Mouse (Mus musculus): ENCODE measurements around the gene Catsperd. TPM values are rescaled to one million over a fixed set of nuclear protein-coding genes. Genes with fewer than 3 reads are reported as not detected.

Gene Catsperd
- polyA plus RNA-seq, 1 experiment from 2014 or later = 0.31 TPM

- peaks cover 96% of the 10 kb centered on the region for H3K36me3 ChIP-seq (ENCODE audit: control insufficient read depth, insufficient read depth, low read length)
- H3K27ac ChIP-seq (replicated peaks; ENCODE audit: low read depth, low read length) = no peak overlapping the region
- ATAC-seq (ENCODE audit: low read depth) = peak; percentile 86
- no peaks in the 10 kb centered on the region for H3K27me3 ChIP-seq (replicated peaks; ENCODE audit: control insufficient read depth, insufficient read depth, low read length)
- H3K4me1 ChIP-seq (ENCODE audit: control insufficient read depth, insufficient read depth, low read length) = no peaks in the 10 kb centered on the region
- 84% methylated on average over 8 of the region's 8 CpGs for WGBS
- H3K4me2 ChIP-seq (ENCODE audit: low read depth, low read length) = no peak overlapping the region
- no peaks in the 10 kb centered on the region for H3K9me3 ChIP-seq (ENCODE audit: control insufficient read depth, low read length)
- no peak overlapping the region for H3K9ac ChIP-seq (ENCODE audit: low read depth, low read length)
- no peak overlapping the region for H3K4me3 ChIP-seq (ENCODE audit: low read depth, low read length)
- DNase-seq (ENCODE audit: low spot score) = peak; percentile 82
These were observed 34.2 kb upstream of the Catsperd start for GRCm38 (mm10) chr17:56593527-56594271.

GRCm38 (mm10) chr17:56603186-56604069 is 24.5 kb upstream of the Catsperd start:
- WGBS = 94% methylated on average over 28 of the region's 28 CpGs
- H3K36me3 ChIP-seq (ENCODE audit: control insufficient read depth, insufficient read depth, low read length) = peaks cover 81% of the 10 kb centered on the region

GRCm38 (mm10) chr17:56604070-56604380 is 23.9 kb upstream of the Catsperd start:
- no peaks in the 10 kb centered on the region for H3K9me3 ChIP-seq (ENCODE audit: control insufficient read depth, low read length)
- peaks cover 81% of the 10 kb centered on the region for H3K36me3 ChIP-seq (ENCODE audit: control insufficient read depth, insufficient read depth, low read length)
- H3K4me2 ChIP-seq (ENCODE audit: low read depth, low read length) = no peak overlapping the region
- H3K4me1 ChIP-seq (ENCODE audit: control insufficient read depth, insufficient read depth, low read length) = peaks cover 8% of the 10 kb centered on the region; the same call in 1 of the 2 replicates
- H3K27ac ChIP-seq (replicated peaks; ENCODE audit: low read depth, low read length) = no peak overlapping the region
- ATAC-seq (ENCODE audit: low read depth) = no peak
- H3K27me3 ChIP-seq (replicated peaks; ENCODE audit: control insufficient read depth, insufficient read depth, low read length) = no peaks in the 10 kb centered on the region
- H3K4me3 ChIP-seq (ENCODE audit: low read depth, low read length) = no peak overlapping the region
- DNase-seq (ENCODE audit: low spot score) = no peak
- 88% methylated on average over 9 of the region's 9 CpGs for WGBS
- H3K9ac ChIP-seq (ENCODE audit: low read depth, low read length) = 0 out of 2 replicates have a peak overlapping the region, but pooled peaks have one; percentile 14

More at GRCm38 (mm10) chr17:56603186-56604069, 24.5 kb upstream of the Catsperd start:
- no peak overlapping the region for H3K4me3 ChIP-seq (ENCODE audit: low read depth, low read length)
- no peaks in the 10 kb centered on the region for H3K27me3 ChIP-seq (replicated peaks; ENCODE audit: control insufficient read depth, insufficient read depth, low read length)
- 0 out of 2 replicates have a peak overlapping the region, but pooled peaks have one; percentile 14 for H3K9ac ChIP-seq (ENCODE audit: low read depth, low read length)
- no peak for DNase-seq (ENCODE audit: low spot score)
- H3K4me1 ChIP-seq (ENCODE audit: control insufficient read depth, insufficient read depth, low read length) = 0 out of 2 replicates have a peak, but pooled peaks cover 2% of the 10 kb centered on the region
- H3K4me2 ChIP-seq (ENCODE audit: low read depth, low read length) = no peak overlapping the region
- no peak overlapping the region for H3K27ac ChIP-seq (replicated peaks; ENCODE audit: low read depth, low read length)
- no peaks in the 10 kb centered on the region for H3K9me3 ChIP-seq (ENCODE audit: control insufficient read depth, low read length)
- ATAC-seq (ENCODE audit: low read depth) = no peak

- DNase-seq (ENCODE audit: low spot score) (no peak), ATAC-seq (ENCODE audit: low read depth) (no peak)
- no peaks in the 10 kb centered on the region for H3K9me3 ChIP-seq (ENCODE audit: control insufficient read depth, low read length)
- 93% methylated on average over 3 of the region's 3 CpGs for WGBS
- no peak overlapping the region for H3K4me2 ChIP-seq (ENCODE audit: low read depth, low read length)
- no peaks in the 10 kb centered on the region for H3K27me3 ChIP-seq (replicated peaks; ENCODE audit: control insufficient read depth, insufficient read depth, low read length)
- no peak overlapping the region for H3K27ac ChIP-seq (replicated peaks; ENCODE audit: low read depth, low read length)
- H3K4me1 ChIP-seq (ENCODE audit: control insufficient read depth, insufficient read depth, low read length) = peaks cover 9% of the 10 kb centered on the region; the same call in 1 of the 2 replicates
- H3K9ac ChIP-seq (ENCODE audit: low read depth, low read length) = no peak overlapping the region
- H3K4me3 ChIP-seq (ENCODE audit: low read depth, low read length) = no peak overlapping the region
- H3K36me3 ChIP-seq (ENCODE audit: control insufficient read depth, insufficient read depth, low read length) = peaks cover 78% of the 10 kb centered on the region
These were observed 23.5 kb upstream of the Catsperd start for GRCm38 (mm10) chr17:56604422-56604821.

GRCm38 (mm10) chr17:56605431-56605830 is 22.5 kb upstream of the Catsperd start:
- Histone ChIP-seq H3K9ac (ENCODE audit: low read depth, low read length) (no peak overlapping the region), H3K27ac (replicated peaks; ENCODE audit: low read depth, low read length) (no peak overlapping the region), H3K9me3 (ENCODE audit: control insufficient read depth, low read length) (no peaks in the 10 kb centered on the region), H3K27me3 (replicated peaks; ENCODE audit: control insufficient read depth, insufficient read depth, low read length) (no peaks in the 10 kb centered on the region), H3K4me2 (ENCODE audit: low read depth, low read length) (no peak overlapping the region), H3K4me1 (ENCODE audit: control insufficient read depth, insufficient read depth, low read length) (peaks cover 13% of the 10 kb centered on the region; the same call in 1 of the 2 replicates), H3K4me3 (ENCODE audit: low read depth, low read length) (no peak overlapping the region), H3K36me3 (ENCODE audit: control insufficient read depth, insufficient read depth, low read length) (peaks cover 68% of the 10 kb centered on the region)
- ATAC-seq (ENCODE audit: low read depth) (no peak), DNase-seq (ENCODE audit: low spot score) (no peak)
- 89% methylated on average over 9 of the region's 9 CpGs for WGBS

- H3K4me2 ChIP-seq (ENCODE audit: low read depth, low read length) = no peak overlapping the region
- no peaks in the 10 kb centered on the region for H3K27me3 ChIP-seq (replicated peaks; ENCODE audit: control insufficient read depth, insufficient read depth, low read length)
- H3K9ac ChIP-seq (ENCODE audit: low read depth, low read length) = no peak overlapping the region
- peaks cover 14% of the 10 kb centered on the region; the same call in 1 of the 2 replicates for H3K4me1 ChIP-seq (ENCODE audit: control insufficient read depth, insufficient read depth, low read length)
- H3K4me3 ChIP-seq (ENCODE audit: low read depth, low read length) = no peak overlapping the region
- no peak for ATAC-seq (ENCODE audit: low read depth)
- no peaks in the 10 kb centered on the region for H3K9me3 ChIP-seq (ENCODE audit: control insufficient read depth, low read length)
- peaks cover 47% of the 10 kb centered on the region for H3K36me3 ChIP-seq (ENCODE audit: control insufficient read depth, insufficient read depth, low read length)
- 73% methylated on average over 3 of the region's 3 CpGs for WGBS
- no peak overlapping the region for H3K27ac ChIP-seq (replicated peaks; ENCODE audit: low read depth, low read length)
- DNase-seq (ENCODE audit: low spot score) = no peak
These were observed 20.4 kb upstream of the Catsperd start for GRCm38 (mm10) chr17:56607521-56608062.

- no peak for DNase-seq (ENCODE audit: low spot score)
- Histone ChIP-seq H3K27ac (replicated peaks; ENCODE audit: low read depth, low read length) (no peak overlapping the region), H3K27me3 (replicated peaks; ENCODE audit: control insufficient read depth, insufficient read depth, low read length) (no peaks in the 10 kb centered on the region), H3K9me3 (ENCODE audit: control insufficient read depth, low read length) (no peaks in the 10 kb centered on the region), H3K4me3 (ENCODE audit: low read depth, low read length) (peak overlapping the region; percentile 73), H3K4me2 (ENCODE audit: low read depth, low read length) (peak overlapping the region; percentile 86), H3K4me1 (ENCODE audit: control insufficient read depth, insufficient read depth, low read length) (peaks cover 14% of the 10 kb centered on the region; the same call in 1 of the 2 replicates), H3K9ac (ENCODE audit: low read depth, low read length) (peak overlapping the region; percentile 84), H3K36me3 (ENCODE audit: control insufficient read depth, insufficient read depth, low read length) (peaks cover 36% of the 10 kb centered on the region)
- WGBS = 63% methylated on average over 5 of the region's 5 CpGs
- no peak for ATAC-seq (ENCODE audit: low read depth)
These were observed 19.2 kb upstream of the Catsperd start for GRCm38 (mm10) chr17:56608699-56609098.

GRCm38 (mm10) chr17:56609452-56610171 is 18.3 kb upstream of the Catsperd start, which contains the start of gene 2410015M20Rik:
Gene 2410015M20Rik, minus strand, starts transcription at chr17:56609771.
- WGBS = under 1% methylated on average over 44 of the region's 44 CpGs
- peak; percentile 90 for ATAC-seq (ENCODE audit: low read depth)
- no peaks in the 10 kb centered on the region for H3K9me3 ChIP-seq (ENCODE audit: control insufficient read depth, low read length)

More at GRCm38 (mm10) chr17:56609452-56610171, 18.3 kb upstream of the Catsperd start, which contains the start of gene 2410015M20Rik:
- Histone ChIP-seq H3K27me3 (replicated peaks; ENCODE audit: control insufficient read depth, insufficient read depth, low read length) (no peaks in the 10 kb centered on the region), H3K36me3 (ENCODE audit: control insufficient read depth, insufficient read depth, low read length) (peaks cover 32% of the 10 kb centered on the region), H3K4me3 (ENCODE audit: low read depth, low read length) (peak within 1 kb of the TSS; percentile 73), H3K4me2 (ENCODE audit: low read depth, low read length) (peak within 1 kb of the TSS; percentile 86), H3K4me1 (ENCODE audit: control insufficient read depth, insufficient read depth, low read length) (peaks cover 18% of the 10 kb centered on the region; the same call in 1 of the 2 replicates), H3K9ac (ENCODE audit: low read depth, low read length) (peak within 1 kb of the TSS; percentile 84), H3K27ac (replicated peaks; ENCODE audit: low read depth, low read length) (peak within 1 kb of the TSS; percentile 70)
- DNase-seq (ENCODE audit: low spot score) = peak; percentile 99
